Mouse (Mus musculus): ENCODE data around the gene Mthfr. TPM values are rescaled to one million over a fixed set of nuclear protein-coding genes. Genes with fewer than 3 reads are reported as not detected.
A peak's percentile ranks its signal among the peaks of the same experiment; 100 is the strongest.

Mthfr gene
- total and polyA plus RNA-seq, 2 experiments, result 4.1 to 11.8 TPM

DNA sequence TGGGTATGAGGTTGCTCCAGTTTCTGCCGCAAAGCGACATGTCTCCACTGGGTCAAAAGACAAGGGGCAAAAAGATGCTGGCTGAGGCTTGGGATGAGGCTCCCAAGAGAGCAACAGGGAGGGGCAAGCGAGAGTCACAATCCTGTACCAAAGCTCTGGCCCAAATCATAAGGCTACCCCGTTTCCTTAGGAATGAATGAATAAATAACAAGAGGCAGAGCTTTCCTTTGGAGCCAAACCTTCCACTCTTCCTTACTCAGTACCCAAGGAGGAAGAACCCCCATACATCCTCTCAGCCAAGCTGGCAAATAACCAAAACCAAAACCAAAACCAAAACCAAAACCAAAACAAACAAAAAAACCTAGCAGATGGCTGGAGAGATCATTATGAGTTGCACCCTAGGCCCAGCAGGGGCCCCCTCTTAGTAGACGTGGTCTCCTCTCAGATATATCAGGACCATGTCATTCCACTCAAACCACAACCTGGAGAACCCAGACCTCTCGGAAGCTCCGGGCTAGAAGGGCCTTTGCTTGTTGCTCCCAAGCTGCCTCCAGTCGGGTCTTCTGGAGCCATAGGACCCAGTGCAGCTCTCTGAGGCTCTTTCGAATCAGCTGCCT lies 30.8 kb downstream of the Mthfr start:
- H3K4me3 ChIP-seq (ENCODE audit: insufficient read depth, low read depth, low read length), result no peak overlapping the region
- 83% methylated on average over 9 of the region's 9 CpGs for WGBS

DNA sequence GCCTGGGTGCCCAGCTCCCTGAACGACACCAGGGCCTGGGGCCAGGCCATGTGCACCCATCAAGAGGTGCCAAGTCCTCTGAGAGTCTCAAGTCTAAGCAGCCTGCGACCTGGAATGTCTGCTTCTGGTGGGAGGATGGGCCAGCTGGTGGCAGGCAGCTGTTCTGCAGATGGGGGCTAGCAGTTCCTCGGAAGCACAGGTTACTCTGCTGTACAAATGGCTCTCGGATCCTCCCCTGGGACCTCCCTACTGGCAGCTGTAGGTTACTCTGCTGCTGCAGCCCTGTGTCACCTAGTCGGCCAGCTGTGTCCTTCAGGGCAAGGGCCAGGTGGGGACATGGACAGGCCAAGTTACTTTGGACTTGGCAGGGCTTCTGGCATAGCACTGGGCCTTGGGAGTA lies 32.6 kb downstream of the Mthfr start:
- Histone ChIP-seq H3K79me2 (ENCODE audit: control insufficient read depth, insufficient read depth, low read length) (no peaks in the 10 kb centered on the region), H3K27me3 (ENCODE audit: control insufficient read depth, insufficient read depth, low read length) (no peaks in the 10 kb centered on the region), H3K36me3 (ENCODE audit: control insufficient read depth, insufficient read depth, low read length) (no peaks in the 10 kb centered on the region), H3K4me1 (ENCODE audit: control insufficient read depth, insufficient read depth, low read length) (peaks cover 4% of the 10 kb centered on the region), H3K4me3 (ENCODE audit: insufficient read depth, low read depth, low read length) (no peak overlapping the region), H3K27ac (replicated peaks; ENCODE audit: insufficient read depth, low read depth, low read length) (no peak overlapping the region), H3K9ac (ENCODE audit: low read depth, low read length) (no peak overlapping the region)
- WGBS, result 64% methylated on average over 5 of the region's 5 CpGs
- no peak for TF ChIP-seq POLR2A (IDR thresholded peaks at IDR 0.05; ENCODE audit: extremely low read depth, insufficient read depth, low read length)
- TF ChIP-seq CTCF (IDR thresholded peaks at IDR 0.05; ENCODE audit: low read depth, low read length), result no peak
- DNase-seq (ENCODE audit: extremely low read depth, low read depth, low spot score), result peak; percentile 48

More for the DNA sequence above, 30.8 kb downstream of the Mthfr start:
- TF ChIP-seq CTCF (IDR thresholded peaks at IDR 0.05; ENCODE audit: low read depth, low read length), result no peak
- no peak for TF ChIP-seq POLR2A (IDR thresholded peaks at IDR 0.05; ENCODE audit: extremely low read depth, insufficient read depth, low read length)
- Histone ChIP-seq H3K36me3 (ENCODE audit: control insufficient read depth, insufficient read depth, low read length) (no peaks in the 10 kb centered on the region), H3K27me3 (ENCODE audit: control insufficient read depth, insufficient read depth, low read length) (no peaks in the 10 kb centered on the region), H3K9ac (ENCODE audit: low read depth, low read length) (no peak overlapping the region), H3K27ac (replicated peaks; ENCODE audit: insufficient read depth, low read depth, low read length) (no peak overlapping the region), H3K4me1 (ENCODE audit: control insufficient read depth, insufficient read depth, low read length) (peaks cover under 1% of the 10 kb centered on the region), H3K79me2 (ENCODE audit: control insufficient read depth, insufficient read depth, low read length) (no peaks in the 10 kb centered on the region)
- no peak for DNase-seq (ENCODE audit: extremely low read depth, low read depth, low spot score)

DNA sequence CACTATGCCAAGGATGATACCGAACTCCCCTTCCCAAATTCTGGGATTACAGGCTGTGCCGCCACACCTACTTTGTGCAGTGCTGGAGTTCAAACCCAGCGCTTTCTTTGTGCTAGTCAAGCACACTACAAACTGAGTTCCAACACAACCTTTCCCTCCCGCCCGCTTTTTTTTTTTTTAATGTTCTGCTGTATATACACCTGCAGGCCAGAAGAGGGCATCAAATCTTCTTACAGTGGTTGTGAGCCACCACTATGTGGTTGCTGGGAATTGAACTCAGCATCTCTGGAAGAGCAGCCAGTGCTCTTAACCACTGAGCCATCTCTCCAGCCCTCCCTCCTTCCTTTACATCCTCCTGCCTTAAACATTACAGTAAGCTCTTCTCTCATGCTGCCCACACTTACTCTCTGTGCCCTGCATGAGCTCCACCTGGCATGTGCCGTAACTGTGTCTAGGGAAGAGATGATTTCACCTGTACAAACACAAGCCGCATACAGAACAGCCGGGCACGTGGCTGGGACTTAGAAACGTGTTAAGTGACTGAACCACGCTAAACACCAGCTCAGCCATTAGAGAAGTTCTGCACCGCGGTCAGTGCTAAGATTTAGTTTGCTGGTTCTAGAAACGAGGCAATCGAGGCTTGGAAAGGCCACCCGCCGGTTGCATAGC lies 35.8 kb downstream of the Mthfr start:
- Histone ChIP-seq H3K27ac (replicated peaks; ENCODE audit: insufficient read depth, low read depth, low read length) (no peak overlapping the region), H3K4me3 (ENCODE audit: insufficient read depth, low read depth, low read length) (peak overlapping the region; percentile 48), H3K4me1 (ENCODE audit: control insufficient read depth, insufficient read depth, low read length) (peaks cover 4% of the 10 kb centered on the region), H3K27me3 (ENCODE audit: control insufficient read depth, insufficient read depth, low read length) (no peaks in the 10 kb centered on the region), H3K79me2 (ENCODE audit: control insufficient read depth, insufficient read depth, low read length) (no peaks in the 10 kb centered on the region), H3K36me3 (ENCODE audit: control insufficient read depth, insufficient read depth, low read length) (no peaks in the 10 kb centered on the region), H3K9ac (ENCODE audit: low read depth, low read length) (peak overlapping the region; percentile 25; the same call in 1 of the 2 replicates)
- peak; percentile 40 for DNase-seq (ENCODE audit: extremely low read depth, low read depth, low spot score)
- TF ChIP-seq CTCF (IDR thresholded peaks at IDR 0.05; ENCODE audit: low read depth, low read length) (no peak), POLR2A (IDR thresholded peaks at IDR 0.05; ENCODE audit: extremely low read depth, insufficient read depth, low read length) (no peak)
- WGBS, result 35% methylated on average over 17 of the region's 17 CpGs

- Histone ChIP-seq H3K27me3 (ENCODE audit: control insufficient read depth, insufficient read depth, low read length) (no peaks in the 10 kb centered on the region), H3K9ac (ENCODE audit: low read depth, low read length) (peak overlapping the region; percentile 25; the same call in 1 of the 2 replicates), H3K4me1 (ENCODE audit: control insufficient read depth, insufficient read depth, low read length) (peaks cover 4% of the 10 kb centered on the region), H3K27ac (replicated peaks; ENCODE audit: insufficient read depth, low read depth, low read length) (no peak overlapping the region), H3K36me3 (ENCODE audit: control insufficient read depth, insufficient read depth, low read length) (no peaks in the 10 kb centered on the region), H3K4me3 (ENCODE audit: insufficient read depth, low read depth, low read length) (peak overlapping the region; percentile 48), H3K79me2 (ENCODE audit: control insufficient read depth, insufficient read depth, low read length) (no peaks in the 10 kb centered on the region)
- 31% methylated on average over 21 of the region's 21 CpGs for WGBS
- peak; percentile 55 for DNase-seq (ENCODE audit: extremely low read depth, low read depth, low spot score)
- no peak for TF ChIP-seq POLR2A (IDR thresholded peaks at IDR 0.05; ENCODE audit: extremely low read depth, insufficient read depth, low read length)
These were observed 36.4 kb downstream of the Mthfr start for GRCm38 (mm10) chr4:148075259-148075658.

GRCm38 (mm10) chr4:148075881-148076280 lies 37.0 kb downstream of the Mthfr start:
- peaks cover 4% of the 10 kb centered on the region; the same call in 1 of the 2 replicates for H3K4me1 ChIP-seq (ENCODE audit: control insufficient read depth, insufficient read depth, low read length)

DNA sequence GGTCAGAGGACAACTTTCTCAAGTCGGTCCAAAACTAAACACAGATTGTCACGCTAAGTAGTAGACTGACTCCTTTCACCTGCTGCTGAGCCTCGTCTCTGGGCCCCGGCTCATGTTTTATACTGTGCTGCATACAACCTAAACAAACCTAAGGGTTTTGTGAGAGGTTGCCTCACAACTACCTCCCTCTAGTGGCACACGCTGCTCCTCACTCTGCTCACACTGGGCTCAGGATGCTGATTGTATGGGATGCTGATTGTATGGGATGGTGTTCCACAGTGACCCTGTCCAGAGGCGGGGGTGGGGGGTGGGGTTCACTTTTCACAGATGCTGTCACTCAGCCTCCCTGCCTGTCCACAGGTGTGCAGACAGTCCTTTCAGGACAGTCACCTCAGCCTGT lies 40.3 kb downstream of the Mthfr start:
- H3K4me1 ChIP-seq (ENCODE audit: control insufficient read depth, insufficient read depth, low read length), result peaks cover 4% of the 10 kb centered on the region; the same call in 1 of the 2 replicates
- no peaks in the 10 kb centered on the region for H3K36me3 ChIP-seq (ENCODE audit: control insufficient read depth, insufficient read depth, low read length)
- H3K27ac ChIP-seq (replicated peaks; ENCODE audit: insufficient read depth, low read depth, low read length), result no peak overlapping the region
- TF ChIP-seq CTCF (IDR thresholded peaks at IDR 0.05; ENCODE audit: low read depth, low read length) (no peak), POLR2A (IDR thresholded peaks at IDR 0.05; ENCODE audit: extremely low read depth, insufficient read depth, low read length) (no peak)
- no peaks in the 10 kb centered on the region for H3K27me3 ChIP-seq (ENCODE audit: control insufficient read depth, insufficient read depth, low read length)
- 73% methylated on average over 6 of the region's 6 CpGs for WGBS
- DNase-seq (ENCODE audit: extremely low read depth, low read depth, low spot score), result no peak
- no peaks in the 10 kb centered on the region for H3K79me2 ChIP-seq (ENCODE audit: control insufficient read depth, insufficient read depth, low read length)
- H3K4me3 ChIP-seq (ENCODE audit: insufficient read depth, low read depth, low read length), result no peak overlapping the region
- H3K9ac ChIP-seq (ENCODE audit: low read depth, low read length), result no peak overlapping the region

More at GRCm38 (mm10) chr4:148075881-148076280, 37.0 kb downstream of the Mthfr start:
- Histone ChIP-seq H3K79me2 (ENCODE audit: control insufficient read depth, insufficient read depth, low read length) (no peaks in the 10 kb centered on the region), H3K4me3 (ENCODE audit: insufficient read depth, low read depth, low read length) (no peak overlapping the region), H3K27me3 (ENCODE audit: control insufficient read depth, insufficient read depth, low read length) (no peaks in the 10 kb centered on the region), H3K9ac (ENCODE audit: low read depth, low read length) (no peak overlapping the region), H3K27ac (replicated peaks; ENCODE audit: insufficient read depth, low read depth, low read length) (no peak overlapping the region), H3K36me3 (ENCODE audit: control insufficient read depth, insufficient read depth, low read length) (no peaks in the 10 kb centered on the region)
- no peak for DNase-seq (ENCODE audit: extremely low read depth, low read depth, low spot score)
- 87% methylated on average over 6 of the region's 6 CpGs for WGBS
- TF ChIP-seq POLR2A (IDR thresholded peaks at IDR 0.05; ENCODE audit: extremely low read depth, insufficient read depth, low read length), result no peak
- no peak for TF ChIP-seq CTCF (IDR thresholded peaks at IDR 0.05; ENCODE audit: low read depth, low read length)
